Mouse (Mus musculus): Measurements from ENCODE around the gene Ptf1a. TPM values are rescaled to one million over a fixed set of nuclear protein-coding genes. Genes with fewer than 3 reads are reported as not detected.

Gene Ptf1a
- total RNA-seq (2021) = not detected
- long read RNA-seq, experiment 1 = 0 reads
- long read RNA-seq, experiment 2 = 0 reads

DNA sequence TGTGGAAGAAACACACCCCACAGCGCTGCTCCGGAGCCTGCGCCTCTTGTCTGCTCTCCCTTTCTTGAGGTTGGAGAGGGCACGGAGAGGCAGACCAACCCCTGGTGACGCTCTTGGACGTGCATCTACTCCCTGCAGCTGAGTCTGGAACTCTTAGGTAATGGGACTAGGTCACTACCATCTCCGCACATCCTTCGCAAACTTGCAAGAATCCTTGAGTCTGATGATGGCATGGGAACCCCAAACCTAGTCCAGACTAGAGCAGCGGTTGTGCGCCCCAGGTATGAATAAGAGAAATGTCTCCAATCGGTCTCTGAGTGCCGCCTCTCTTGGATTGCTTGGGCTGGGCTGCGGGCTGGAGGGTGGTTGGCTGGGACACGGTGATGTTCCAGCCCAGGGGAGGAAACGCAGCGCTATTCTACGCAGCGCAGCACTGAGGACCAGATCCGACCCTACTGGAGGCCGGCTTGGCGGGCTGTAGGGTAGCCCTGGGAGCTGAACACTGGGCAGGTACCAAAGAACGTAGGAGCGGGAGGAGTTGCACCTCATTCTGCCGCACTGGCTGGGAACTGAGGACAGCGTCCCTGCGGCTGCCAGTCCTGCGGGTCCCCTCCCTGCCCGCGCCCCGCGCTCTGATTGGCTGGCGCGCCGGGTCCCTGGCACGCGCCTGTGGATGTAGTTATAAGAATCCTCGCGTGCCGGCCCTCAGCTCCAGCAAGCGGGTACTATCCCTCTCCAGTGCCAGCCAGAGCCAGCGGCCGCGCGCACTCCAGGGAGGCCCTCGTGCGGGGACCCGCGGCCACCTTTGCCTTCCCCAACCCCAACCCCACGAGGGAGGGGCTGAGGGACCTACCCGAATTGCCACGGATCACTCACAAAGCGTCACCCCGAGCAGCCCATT is at the start of gene Ptf1a:
Gene Ptf1a (plus strand): TSS at position 733 of the 901 bp plus-strand sequence.
- Histone ChIP-seq H3K4me3 (no peak within 1 kb of the TSS), H3K27ac (no peak within 1 kb of the TSS)
- intact Hi-C loops (cut with DNase I) = loop anchor here (10.0 kb wide), 1 partner anchor 750 kb away; the partner anchor contains the start of gene Spag6
- peak in 1 of 2 experiments; percentile 24 for DNase-seq (ENCODE audit: extremely low spot score in 1 of 2, low spot score in 2 of 2)
- no peak for TF ChIP-seq CTCF (IDR thresholded peaks at IDR 0.05)

DNA sequence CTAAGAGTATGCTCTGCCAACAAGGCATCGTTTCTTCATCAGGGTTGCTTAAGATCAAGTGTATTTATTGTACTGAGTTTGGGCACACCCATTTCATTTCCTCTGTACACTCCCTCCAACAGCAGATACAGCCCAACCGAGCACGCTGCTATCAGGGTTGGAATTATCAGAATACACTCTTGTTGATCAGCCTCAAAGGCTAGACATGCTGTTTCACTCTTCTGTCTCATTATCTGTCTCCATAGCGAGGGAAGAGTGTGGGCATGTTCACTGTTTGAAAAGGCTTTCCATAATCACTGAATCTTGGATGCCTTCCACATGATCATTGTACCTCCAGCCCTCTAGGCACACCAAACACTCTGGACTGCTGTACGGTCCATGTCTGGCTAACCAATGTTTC is 40.1 kb upstream of the Ptf1a start:
- DNase-seq (ENCODE audit: extremely low spot score in 1 of 2, low spot score in 2 of 2) = no peak
- H3K27ac ChIP-seq = no peak overlapping the region
- no peak overlapping the region for H3K4me3 ChIP-seq
- no peak for TF ChIP-seq CTCF (IDR thresholded peaks at IDR 0.05)
- intact Hi-C loops (cut with DNase I) = no loop called here

DNA sequence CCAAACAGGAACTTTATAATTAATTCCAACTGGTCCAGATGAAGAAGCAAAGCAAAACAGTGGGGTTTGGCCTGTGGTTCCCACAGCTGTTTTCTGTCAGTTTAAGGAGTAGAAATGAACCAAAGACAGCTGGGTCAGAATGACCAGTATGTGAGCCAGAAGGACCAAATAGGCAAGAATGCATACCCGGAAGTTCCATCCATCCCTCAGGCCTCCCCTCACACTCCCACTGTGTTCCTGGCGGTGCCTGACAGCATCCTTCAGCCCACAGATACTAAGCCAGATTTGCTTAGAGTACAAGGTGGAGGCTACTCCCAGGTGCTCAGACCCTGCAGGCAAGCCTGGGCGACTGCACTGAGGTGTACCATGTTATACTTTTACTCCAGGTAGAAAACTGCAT is 38.9 kb upstream of the Ptf1a start:
- intact Hi-C loops (cut with DNase I) = no loop called here
- DNase-seq (ENCODE audit: extremely low spot score in 1 of 2, low spot score in 2 of 2) = no peak
- TF ChIP-seq CTCF (IDR thresholded peaks at IDR 0.05) = no peak
- no peak overlapping the region for H3K27ac ChIP-seq
- no peak overlapping the region for H3K4me3 ChIP-seq

DNA sequence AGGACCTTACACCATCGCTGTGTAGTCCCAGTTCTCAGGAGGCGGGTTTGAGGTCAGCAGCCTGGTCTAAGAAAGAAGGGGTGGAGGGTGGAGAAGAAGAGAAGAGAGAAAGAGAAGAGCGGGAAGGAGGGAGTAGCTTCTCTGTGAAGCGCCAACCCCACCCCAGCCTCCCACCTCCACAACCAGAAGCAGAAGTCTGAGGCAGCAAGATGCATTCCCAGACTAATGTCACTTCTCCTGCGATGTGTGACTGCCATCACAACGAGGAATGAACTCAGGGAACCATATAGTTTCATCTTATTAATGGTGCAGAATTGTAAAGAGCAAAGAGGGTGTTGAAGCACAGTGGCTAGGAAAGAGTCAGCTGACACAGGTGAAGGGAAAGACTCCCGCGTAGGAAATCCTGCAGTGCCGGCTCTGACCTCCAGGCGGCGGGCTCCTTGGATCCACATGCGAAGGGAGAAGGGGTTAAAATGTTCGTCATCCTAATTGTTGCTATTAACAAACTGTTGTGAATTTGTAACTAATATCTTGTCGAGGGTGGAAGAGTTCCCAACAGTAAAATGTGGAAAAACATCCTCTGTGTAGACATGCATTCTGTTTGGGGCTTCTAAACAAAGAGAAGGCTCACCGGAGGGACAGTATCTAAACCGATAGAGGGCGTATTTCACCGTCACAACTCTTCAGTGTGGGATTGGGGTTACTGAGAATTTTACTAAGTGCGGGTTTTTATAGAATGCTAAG is 31.1 kb upstream of the Ptf1a start:
- TF ChIP-seq CTCF (IDR thresholded peaks at IDR 0.05) = peak; percentile 81
- intact Hi-C loops (cut with DNase I) = loop anchor here (2.0 to 10.0 kb wide), 3 partner anchors 244 to 1430 kb away; no protein-coding TSS in a partner anchor
- Histone ChIP-seq H3K27ac (no peak overlapping the region), H3K4me3 (peak overlapping the region; percentile 44)
- peak; percentile 64 to 81 for DNase-seq (ENCODE audit: extremely low spot score in 1 of 2, low spot score in 2 of 2)

DNA sequence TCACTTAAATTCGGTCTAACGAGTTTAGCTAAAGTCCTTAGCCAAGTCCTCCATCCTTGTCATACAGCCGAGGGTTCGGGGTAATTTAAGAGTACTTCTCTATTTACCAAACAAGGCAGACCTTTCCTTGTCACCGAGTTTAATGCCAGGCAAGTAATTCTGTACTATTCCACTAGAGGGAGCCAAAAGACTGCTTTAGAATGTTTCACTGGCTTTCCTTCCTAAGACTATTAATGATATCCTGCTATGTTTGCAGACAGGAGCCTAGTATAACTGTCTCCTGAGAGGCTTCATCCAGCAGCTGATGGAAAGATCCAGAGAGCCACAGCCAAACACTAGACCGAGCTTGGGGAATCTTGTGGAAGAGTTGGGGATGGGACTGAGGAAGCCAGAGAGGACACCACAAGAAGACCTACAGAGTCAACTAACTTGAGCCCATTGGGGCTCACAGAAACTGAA is 30.4 kb upstream of the Ptf1a start:
- no peak overlapping the region for H3K27ac ChIP-seq
- peak in 1 of 2 experiments; percentile 37 for DNase-seq (ENCODE audit: extremely low spot score in 1 of 2, low spot score in 2 of 2)
- intact Hi-C loops (cut with DNase I) = loop anchor here (1.0 to 10.0 kb wide), 6 partner anchors 104 to 1430 kb away; no protein-coding TSS in a partner anchor

DNA sequence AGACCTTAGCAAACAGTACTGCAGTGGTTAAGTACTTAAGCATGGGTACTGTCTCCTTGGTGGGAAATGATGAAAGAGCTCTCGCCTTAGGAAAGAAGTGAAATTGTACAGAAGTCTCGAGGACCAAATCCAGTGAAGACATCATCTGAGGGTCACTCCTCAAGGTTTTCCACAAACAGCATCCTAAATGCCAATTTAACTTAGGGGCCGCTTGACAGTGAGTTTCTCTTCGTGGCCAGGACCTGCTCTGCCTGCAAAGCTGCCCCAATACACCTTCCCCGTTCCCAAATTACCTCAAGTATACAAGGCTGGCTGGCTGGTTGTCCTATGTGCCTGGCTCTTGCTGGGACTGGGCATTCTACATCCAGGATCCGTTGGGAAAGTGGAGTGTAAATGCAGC is 29.4 kb upstream of the Ptf1a start:
- DNase-seq (ENCODE audit: extremely low spot score in 1 of 2, low spot score in 2 of 2) = no peak
- TF ChIP-seq CTCF (IDR thresholded peaks at IDR 0.05) = no peak
- Histone ChIP-seq H3K27ac (no peak overlapping the region), H3K4me3 (no peak overlapping the region)
- intact Hi-C loops (cut with DNase I) = loop anchor here (5.0 to 10.0 kb wide), 4 partner anchors 311 to 1429 kb away; no protein-coding TSS in a partner anchor

More for the DNA sequence above, 30.4 kb upstream of the Ptf1a start:
- peak; percentile 74 for TF ChIP-seq CTCF (IDR thresholded peaks at IDR 0.05)
- H3K4me3 ChIP-seq = peak overlapping the region; percentile 44

DNA sequence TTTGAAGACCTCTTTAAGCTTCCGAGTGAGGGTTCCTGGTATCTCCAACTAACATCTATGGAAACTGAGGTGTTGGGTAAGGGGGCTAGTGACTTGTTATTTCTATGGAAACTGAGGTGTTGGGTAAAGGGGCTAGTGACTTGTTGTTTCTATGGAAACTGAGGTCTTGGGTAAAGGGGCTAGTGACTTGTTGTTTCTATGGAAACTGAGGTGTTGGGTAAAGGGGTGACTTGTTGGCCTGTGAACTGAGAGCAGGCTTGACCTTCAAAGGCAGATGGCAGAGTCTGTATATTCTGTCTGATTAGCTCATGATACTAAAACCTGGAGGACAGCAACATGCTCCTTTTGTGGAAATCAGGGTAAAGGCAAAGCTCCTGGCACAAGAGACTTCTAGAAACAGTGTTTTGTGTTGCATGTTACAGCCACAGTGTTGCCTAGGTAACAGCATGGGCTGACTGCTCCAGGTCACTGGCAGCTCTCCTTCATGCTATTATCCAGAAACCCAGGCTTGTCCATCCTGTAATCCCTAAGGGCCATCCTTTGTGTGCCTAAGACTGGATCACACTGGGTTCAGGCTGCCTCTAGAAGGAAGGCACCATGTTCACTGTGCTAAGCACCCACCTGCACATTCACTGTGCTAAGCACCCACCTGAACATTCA is 25.6 kb upstream of the Ptf1a start:
- Histone ChIP-seq H3K4me3 (no peak overlapping the region), H3K27ac (no peak overlapping the region)
- TF ChIP-seq CTCF (IDR thresholded peaks at IDR 0.05) = no peak
- intact Hi-C loops (cut with DNase I) = loop anchor here (5.0 to 10.0 kb wide), 4 partner anchors 307 to 1425 kb away; no protein-coding TSS in a partner anchor
- no peak for DNase-seq (ENCODE audit: extremely low spot score in 1 of 2, low spot score in 2 of 2)

DNA sequence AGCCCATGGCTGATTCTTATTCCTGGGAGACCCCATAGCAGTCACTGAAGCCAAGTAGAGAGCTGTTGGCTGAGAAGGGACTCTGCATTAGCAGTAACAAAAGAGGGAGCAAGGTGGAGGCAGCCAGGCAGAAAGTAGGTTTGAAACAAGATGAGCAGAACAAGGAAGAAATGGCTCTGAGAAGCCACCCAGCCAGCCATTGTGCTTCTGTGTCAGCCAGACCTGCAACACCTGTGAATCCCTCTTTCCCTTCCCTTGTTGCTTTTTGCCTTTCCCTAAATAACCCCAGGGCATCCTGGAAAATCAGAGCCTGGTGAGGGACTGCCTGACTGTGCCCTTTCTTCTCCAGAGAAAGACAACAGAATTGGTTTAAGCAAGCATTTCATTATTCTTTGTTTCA is 23.2 kb upstream of the Ptf1a start:
- intact Hi-C loops (cut with DNase I) = no loop called here
- Histone ChIP-seq H3K4me3 (no peak overlapping the region), H3K27ac (no peak overlapping the region)
- DNase-seq (ENCODE audit: extremely low spot score in 1 of 2, low spot score in 2 of 2) = no peak
- TF ChIP-seq CTCF (IDR thresholded peaks at IDR 0.05) = no peak

DNA sequence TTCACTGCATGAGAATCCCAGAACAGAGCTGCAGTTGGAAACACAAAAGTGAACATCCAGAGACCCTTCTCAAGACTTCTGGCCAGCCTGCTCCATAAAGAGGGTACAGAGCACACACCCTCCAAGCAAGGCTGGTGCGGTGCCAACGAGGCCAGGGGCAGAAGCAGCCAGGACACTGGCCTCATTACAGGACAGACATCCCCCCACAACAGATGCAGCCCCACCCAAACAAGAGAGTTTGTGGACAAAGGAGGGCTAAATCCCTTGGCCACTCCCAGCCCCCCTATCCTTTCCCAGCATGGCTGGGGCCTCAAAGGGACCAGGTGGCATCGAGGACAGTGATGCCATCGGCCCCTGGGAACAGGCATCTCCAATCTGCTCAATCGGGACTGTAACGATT is 22.4 kb upstream of the Ptf1a start:
- intact Hi-C loops (cut with DNase I) = no loop called here
- no peak overlapping the region for H3K4me3 ChIP-seq
- H3K27ac ChIP-seq = no peak overlapping the region
- no peak for TF ChIP-seq CTCF (IDR thresholded peaks at IDR 0.05)
- no peak for DNase-seq (ENCODE audit: extremely low spot score in 1 of 2, low spot score in 2 of 2)

DNA sequence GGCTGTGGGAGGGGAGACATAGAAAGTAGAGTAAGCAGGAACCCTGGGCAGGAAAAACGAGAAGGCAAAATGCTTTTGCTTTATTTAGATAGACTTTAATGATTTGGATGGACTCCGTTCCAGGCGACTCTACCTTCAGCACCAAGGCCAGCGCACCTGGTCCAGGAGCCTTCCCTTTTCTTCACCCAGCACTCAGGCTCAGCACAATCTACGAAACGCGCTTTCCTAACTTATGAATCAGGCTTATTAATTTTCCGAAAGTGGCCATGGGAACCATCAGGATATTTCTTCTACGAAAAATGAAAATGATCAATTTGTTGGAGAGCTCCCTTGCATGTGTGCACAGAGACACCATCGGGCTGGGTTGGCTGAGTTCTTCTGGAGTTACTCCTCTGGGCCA is 16.4 kb upstream of the Ptf1a start:
- TF ChIP-seq CTCF (IDR thresholded peaks at IDR 0.05) = no peak
- intact Hi-C loops (cut with DNase I) = no loop called here
- no peak overlapping the region for H3K27ac ChIP-seq
- H3K4me3 ChIP-seq = no peak overlapping the region
- no peak for DNase-seq (ENCODE audit: extremely low spot score in 1 of 2, low spot score in 2 of 2)

Data from left cerebral cortex, adult 2 months (tissue).